Mouse (Mus musculus) liver, embryonic 12.5 days (tissue): ENCODE data around the gene Ddx23. TPM values are rescaled to one million over a fixed set of nuclear protein-coding genes. Genes with fewer than 3 reads are reported as not detected.

Experiments
- ATAC-seq: fragments of 200-750 bp; cut with Nextera tagmentation; 2 replicates; pipeline ENCODE4 v1.8.0; 2017; ENCODE audit warnings: moderate number of reproducible peaks, mild to moderate bottlenecking, moderate library complexity
- H3K27ac ChIP-seq: fragments of 300-500 bp; sonication (generic); 2 replicates; pipeline ENCODE4 v1.5.1; 2016; ENCODE audit warnings: mild to moderate bottlenecking
- H3K27me3 ChIP-seq: fragments of 300-500 bp; sonication (generic); replicated peaks from 2 replicates; pipeline ENCODE4 v1.6.1; 2016; ENCODE audit warnings: mild to moderate bottlenecking, moderate library complexity
- H3K36me3 ChIP-seq: fragments of 300-500 bp; sonication (generic); 2 replicates; pipeline ENCODE4 v1.6.1; 2016; ENCODE audit warnings: mild to moderate bottlenecking, moderate library complexity
- H3K4me1 ChIP-seq: fragments of 300-500 bp; sonication (generic); 2 replicates; pipeline ENCODE4 v1.6.1; 2016
- H3K4me2 ChIP-seq: fragments of 300-500 bp; sonication (generic); 2 replicates; pipeline ENCODE4 v1.6.1; 2016; ENCODE audit warnings: mild to moderate bottlenecking, moderate library complexity
- H3K4me3 ChIP-seq: fragments of 300-500 bp; sonication (generic); 2 replicates; pipeline ENCODE4 v1.5.1; 2016; ENCODE audit warnings: mild to moderate bottlenecking, moderate library complexity
- H3K9ac ChIP-seq: fragments of 300-500 bp; sonication (generic); 2 replicates; pipeline ENCODE4 v1.6.1; 2016; ENCODE audit warnings: mild to moderate bottlenecking, moderate library complexity
- H3K9me3 ChIP-seq: fragments of 300-500 bp; sonication (generic); replicated peaks from 2 replicates; pipeline ENCODE4 v1.6.1; 2016; ENCODE audit warnings: mild to moderate bottlenecking, moderate library complexity
- WGBS: fragments of 180-500 bp; shearing (Covaris S2); methylation state at CpG from one replicate; pipeline ENCODE4 v1.1.7; 2016; ENCODE audit not compliant: insufficient replicate concordance; 5-methylcytosine and 5-hydroxymethylcytosine counted together
- polyA plus RNA-seq: library from polyadenylated mRNA; unstranded; fragments of >200 nt; fragmentation: Nextera tagmentation; extraction: Ambion mirVana; gene quantifications from 2 replicates; pipeline ENCODE4 v1.2.1, GENCODE M21; 2016

Ddx23 gene
- 15.9 and 16.2 TPM in 2 replicates for polyA plus RNA-seq

DNA sequence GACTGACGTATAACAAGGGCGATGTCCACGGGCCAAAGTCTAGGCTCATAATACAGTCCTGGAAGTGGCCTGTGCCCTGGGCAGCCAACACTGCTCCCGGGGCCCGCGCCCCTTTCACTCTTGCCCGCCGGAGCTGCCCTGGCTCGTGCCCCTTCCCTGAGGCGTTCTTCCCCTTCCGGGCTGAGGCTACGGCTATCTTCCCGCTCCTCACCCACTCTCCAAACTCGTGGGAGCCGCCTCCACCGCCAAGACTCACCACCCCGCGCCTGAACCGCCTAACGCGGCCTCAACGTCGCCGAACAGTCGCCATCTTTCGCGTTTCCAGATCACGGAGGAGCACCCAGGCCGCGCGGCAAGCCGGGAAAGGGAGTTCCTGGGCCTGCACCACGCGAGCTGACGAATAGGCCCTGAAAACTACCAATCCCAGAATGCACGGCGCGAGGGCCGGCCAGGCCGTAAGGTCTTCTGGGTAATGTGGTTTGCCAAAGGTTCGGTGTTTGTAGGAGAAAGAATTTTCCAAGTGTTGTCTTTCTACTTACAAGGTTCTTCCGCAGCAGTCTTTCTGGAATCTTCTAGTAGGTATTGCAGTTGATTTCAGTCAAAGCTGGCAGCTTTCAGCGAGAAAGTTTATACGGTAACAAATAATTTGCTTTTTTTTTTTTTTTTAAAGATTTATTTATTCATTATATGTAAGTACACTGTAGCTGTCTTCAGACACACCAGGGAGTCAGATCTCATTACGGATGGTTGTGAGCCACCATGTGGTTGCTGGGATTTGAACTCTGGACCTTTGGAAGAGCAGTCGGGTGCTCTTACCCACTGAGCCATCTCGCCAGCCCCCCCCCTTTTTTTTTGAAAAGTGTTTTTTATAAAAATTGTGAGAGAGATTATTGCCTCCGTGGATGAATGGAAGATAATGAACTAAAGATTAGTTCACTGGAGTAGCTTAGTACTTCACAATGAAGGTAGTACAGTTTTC is at the start of gene Ddx23:
TSS of gene Ddx23 (minus strand) at position 328 of the 979 bp plus-strand sequence.
- peak within 1 kb of the TSS; percentile 93 for H3K4me3 ChIP-seq
- no peaks in the 10 kb centered on the region for H3K9me3 ChIP-seq
- H3K9ac ChIP-seq = peak within 1 kb of the TSS; percentile 94
- H3K4me2 ChIP-seq = peak within 1 kb of the TSS; percentile 85
- H3K4me1 ChIP-seq = peaks cover 25% of the 10 kb centered on the region
- peak; percentile 95 for ATAC-seq
- no peaks in the 10 kb centered on the region for H3K27me3 ChIP-seq
- H3K27ac ChIP-seq = peak within 1 kb of the TSS; percentile 93
- H3K36me3 ChIP-seq = peaks cover 32% of the 10 kb centered on the region
- WGBS = 5% methylated on average over 48 of the region's 48 CpGs

DNA sequence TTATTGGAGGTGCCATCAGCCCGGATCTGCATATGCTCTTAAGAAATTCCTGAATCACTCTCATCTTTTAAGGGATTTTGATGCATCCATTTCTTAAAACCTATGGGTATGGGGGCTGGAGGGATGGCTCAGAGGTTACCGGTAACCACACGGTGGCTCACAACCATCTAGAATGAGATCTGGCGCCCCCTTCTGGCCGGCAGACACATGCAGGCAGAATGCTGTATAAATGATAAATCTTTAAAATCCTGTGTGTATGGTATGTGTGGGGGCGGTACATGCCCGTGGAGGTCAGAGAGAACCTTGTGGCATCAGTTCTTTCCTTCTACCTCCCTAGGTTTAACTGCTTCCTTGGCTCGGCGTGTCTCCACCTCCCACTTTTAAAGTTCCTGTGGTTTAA is 47.7 kb upstream of the Ddx23 start:
- Histone ChIP-seq H3K27me3 (peaks cover 42% of the 10 kb centered on the region), H3K9me3 (no peaks in the 10 kb centered on the region), H3K4me1 (peaks cover 6% of the 10 kb centered on the region; the same call in 1 of the 2 replicates), H3K4me3 (no peak overlapping the region), H3K9ac (no peak overlapping the region), H3K27ac (no peak overlapping the region), H3K4me2 (no peak overlapping the region), H3K36me3 (no peaks in the 10 kb centered on the region)
- WGBS = 14% methylated on average over 9 of the region's 9 CpGs
- no peak for ATAC-seq

DNA sequence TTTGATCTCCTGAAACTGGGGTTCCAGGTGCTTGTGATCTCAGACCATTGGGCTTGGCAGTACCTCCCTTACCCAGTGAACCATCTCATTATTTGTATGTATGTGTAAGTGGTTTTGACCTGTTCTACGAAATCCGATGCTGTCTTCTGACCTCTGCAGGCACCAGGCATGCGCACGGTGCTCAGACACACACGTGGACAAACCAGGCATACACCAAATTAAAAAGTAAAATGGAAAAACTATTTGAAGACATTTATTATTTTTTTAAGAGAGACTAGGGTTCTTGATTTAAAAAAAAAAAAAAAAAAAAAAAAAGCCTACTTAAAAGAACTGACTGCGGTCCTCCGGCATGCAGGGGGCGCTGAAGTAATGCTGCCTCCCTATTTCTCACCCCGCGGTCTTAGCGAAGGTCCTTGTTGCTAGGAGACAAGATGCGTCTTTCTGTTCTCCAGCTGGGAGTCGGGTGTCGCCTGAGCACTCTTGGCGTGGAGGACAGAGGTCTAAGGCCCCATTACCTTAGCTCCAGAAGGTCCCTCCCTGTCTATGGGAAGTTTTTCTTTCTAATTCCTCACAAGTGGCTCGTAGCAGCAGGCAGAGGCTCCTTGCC is 45.2 kb upstream of the Ddx23 start, which contains the start of gene Ccdc65:
TSS of gene Ccdc65 (plus strand) at position 442 of the 607 bp plus-strand sequence.
- H3K27me3 ChIP-seq = peaks cover 66% of the 10 kb centered on the region
- no peaks in the 10 kb centered on the region for H3K36me3 ChIP-seq
- ATAC-seq = no peak
- peaks cover 6% of the 10 kb centered on the region; the same call in 1 of the 2 replicates for H3K4me1 ChIP-seq
- H3K9me3 ChIP-seq = no peaks in the 10 kb centered on the region
- peak within 1 kb of the TSS; percentile 32 for H3K4me3 ChIP-seq
- no peak within 1 kb of the TSS for H3K27ac ChIP-seq
- peak within 1 kb of the TSS; percentile 60 for H3K4me2 ChIP-seq
- H3K9ac ChIP-seq = no peak within 1 kb of the TSS
- WGBS = 18% methylated on average over 16 of the region's 16 CpGs

DNA sequence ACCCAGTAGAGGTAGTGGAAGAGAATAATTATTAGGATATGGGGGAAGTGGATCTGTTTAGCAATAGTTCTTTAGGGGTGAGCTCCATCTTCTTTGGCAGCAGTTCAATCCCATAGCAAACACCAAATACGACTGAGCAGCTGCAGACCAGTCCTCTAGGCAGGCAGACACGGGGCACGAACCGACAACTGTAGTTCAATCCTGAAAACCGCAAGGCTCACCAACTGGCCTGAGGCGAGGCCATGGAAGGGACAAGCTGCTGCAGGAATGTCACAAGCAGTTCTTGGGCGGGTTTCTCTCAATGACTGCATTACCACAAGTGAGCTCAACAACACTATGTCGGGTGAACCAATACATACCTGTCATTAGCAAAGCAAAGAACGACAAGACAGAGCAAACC is 41.6 kb upstream of the Ddx23 start:
- no peak overlapping the region for H3K4me2 ChIP-seq
- H3K27me3 ChIP-seq = peaks cover 91% of the 10 kb centered on the region
- 42% methylated on average over 9 of the region's 9 CpGs for WGBS
- H3K9ac ChIP-seq = no peak overlapping the region
- H3K9me3 ChIP-seq = no peaks in the 10 kb centered on the region
- H3K4me3 ChIP-seq = no peak overlapping the region
- no peak overlapping the region for H3K27ac ChIP-seq
- H3K4me1 ChIP-seq = peaks cover 10% of the 10 kb centered on the region; the same call in 1 of the 2 replicates
- no peak for ATAC-seq
- H3K36me3 ChIP-seq = no peaks in the 10 kb centered on the region

DNA sequence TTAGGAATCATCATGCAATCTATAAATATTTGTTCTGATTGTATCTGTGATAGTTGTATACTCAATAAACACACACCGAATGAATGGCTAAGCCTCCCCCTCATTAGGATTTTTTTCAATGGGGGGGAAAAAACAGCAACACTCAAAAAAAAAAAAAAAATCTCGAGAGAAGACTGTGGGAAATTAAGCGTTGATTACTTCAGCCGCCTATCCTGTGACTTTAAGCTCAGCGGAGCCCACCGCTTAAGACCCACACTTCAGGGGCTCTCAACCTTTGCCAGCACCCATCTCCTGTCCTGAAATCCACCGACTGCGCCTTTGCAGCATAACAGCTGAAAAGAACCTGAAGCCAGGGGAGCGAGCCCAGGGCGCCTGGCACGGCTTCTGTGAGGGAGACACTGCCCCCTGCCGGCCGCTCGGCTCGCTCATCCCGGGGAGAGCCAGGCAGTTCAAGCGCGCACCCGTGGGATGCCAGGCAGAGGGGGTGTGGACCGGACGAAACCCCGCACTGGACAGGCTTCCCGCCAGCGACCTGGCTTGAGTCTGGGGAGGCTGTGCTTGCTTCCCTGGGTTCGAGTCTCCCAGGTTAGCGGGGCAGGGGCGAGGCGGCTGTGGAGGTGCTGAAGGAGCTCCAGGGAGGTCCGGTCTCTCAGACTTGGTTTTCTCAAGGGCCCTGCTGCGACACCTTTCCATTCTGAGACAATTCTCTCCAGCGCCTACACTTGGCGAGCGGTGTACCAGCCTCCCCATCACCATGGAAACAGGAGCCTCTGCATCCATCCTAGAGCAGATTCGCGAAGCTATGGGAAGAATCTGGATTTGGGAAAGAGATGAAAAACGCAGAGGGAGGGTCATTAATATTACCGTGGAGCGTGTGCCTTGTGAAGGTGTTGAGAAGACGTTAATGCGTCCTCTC is 36.8 kb upstream of the Ddx23 start:
- Histone ChIP-seq H3K4me3 (no peak overlapping the region; the same call in 1 of the 2 replicates), H3K27me3 (peaks cover 80% of the 10 kb centered on the region), H3K27ac (no peak overlapping the region), H3K4me1 (peaks cover 12% of the 10 kb centered on the region; the same call in 1 of the 2 replicates), H3K4me2 (peak overlapping the region; percentile 40), H3K36me3 (no peaks in the 10 kb centered on the region), H3K9ac (no peak overlapping the region), H3K9me3 (no peaks in the 10 kb centered on the region)
- WGBS = 7% methylated on average over 40 of the region's 40 CpGs
- peak; percentile 18; the same call in 1 of the 2 replicates for ATAC-seq

DNA sequence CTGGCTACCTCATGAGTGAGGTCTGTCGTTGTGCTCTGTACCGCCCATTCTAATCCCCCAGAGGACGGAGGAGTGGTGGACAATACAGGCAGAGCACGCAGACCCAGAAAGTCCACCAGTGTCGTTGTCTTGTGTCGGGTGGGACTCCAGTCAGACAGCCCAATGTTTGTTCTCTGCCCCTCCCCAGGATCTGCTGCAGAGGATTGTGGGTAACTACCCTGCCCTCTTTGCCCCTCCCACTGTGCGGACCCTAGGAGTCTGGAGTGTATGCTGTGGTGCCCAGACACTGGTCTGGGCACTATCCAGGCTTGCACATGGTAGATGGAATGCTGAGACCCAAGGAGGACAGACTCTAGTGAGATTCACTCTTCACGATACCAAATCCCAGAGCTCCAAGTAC is 33.5 kb upstream of the Ddx23 start:
- Histone ChIP-seq H3K4me3 (no peak overlapping the region), H3K9me3 (no peaks in the 10 kb centered on the region), H3K27ac (no peak overlapping the region), H3K9ac (no peak overlapping the region), H3K27me3 (peaks cover 66% of the 10 kb centered on the region), H3K4me2 (no peak overlapping the region), H3K4me1 (peaks cover 12% of the 10 kb centered on the region; the same call in 1 of the 2 replicates), H3K36me3 (no peaks in the 10 kb centered on the region)
- ATAC-seq = no peak
- 46% methylated on average over 8 of the region's 8 CpGs for WGBS

DNA sequence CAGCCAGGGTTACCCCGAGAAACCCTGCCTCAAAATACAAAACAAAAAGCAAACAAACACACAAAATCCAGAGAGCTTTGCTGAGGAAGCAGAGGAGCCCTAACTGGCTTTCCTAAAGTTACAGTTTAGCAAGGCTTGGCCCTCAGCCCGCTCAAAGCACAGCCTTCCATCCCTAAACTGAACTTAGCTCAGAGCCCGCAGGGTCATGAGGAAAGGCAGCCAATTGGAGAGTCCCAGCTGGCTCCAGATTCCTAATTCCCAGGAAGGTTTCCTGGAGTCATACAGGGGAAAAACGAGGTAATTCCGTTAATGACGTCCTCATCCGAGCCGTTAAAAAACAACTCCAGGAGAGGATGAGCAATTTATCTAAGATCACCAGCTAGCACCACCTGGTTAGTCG is 33.0 kb upstream of the Ddx23 start:
- H3K27me3 ChIP-seq = peaks cover 66% of the 10 kb centered on the region
- no peak for ATAC-seq
- H3K9me3 ChIP-seq = no peaks in the 10 kb centered on the region
- no peak overlapping the region for H3K4me2 ChIP-seq
- H3K4me1 ChIP-seq = peaks cover 12% of the 10 kb centered on the region; the same call in 1 of the 2 replicates
- no peaks in the 10 kb centered on the region for H3K36me3 ChIP-seq
- H3K27ac ChIP-seq = no peak overlapping the region
- no peak overlapping the region for H3K4me3 ChIP-seq
- no peak overlapping the region for H3K9ac ChIP-seq
- WGBS = 39% methylated on average over 9 of the region's 9 CpGs

DNA sequence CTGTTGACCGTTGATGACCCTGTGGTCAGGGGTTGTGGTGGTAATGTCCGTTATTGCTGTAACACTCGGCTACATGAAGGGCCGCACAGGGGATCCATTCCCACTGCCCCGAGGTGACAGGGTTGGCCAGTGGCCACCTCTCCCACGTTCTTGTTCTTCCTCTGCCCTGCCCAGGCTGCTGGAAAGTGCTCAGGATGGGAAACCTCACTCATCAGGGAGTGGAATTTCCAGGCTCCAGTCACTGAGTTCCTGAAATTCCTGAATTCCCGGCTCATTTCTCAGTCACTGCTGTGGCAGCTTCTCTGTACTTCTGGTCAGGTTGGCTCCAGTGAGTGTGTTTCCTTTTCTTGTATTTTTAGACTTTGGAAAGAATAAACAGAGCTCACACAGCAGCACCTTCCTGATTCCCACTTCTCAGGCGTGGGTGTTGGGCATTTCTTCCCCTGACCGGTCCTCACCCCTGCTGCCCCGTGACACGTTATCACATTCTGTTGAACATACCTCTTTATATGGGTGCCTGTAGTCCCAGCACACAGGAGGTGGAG is 29.5 kb upstream of the Ddx23 start:
- H3K4me3 ChIP-seq = no peak overlapping the region
- no peak overlapping the region for H3K27ac ChIP-seq
- no peaks in the 10 kb centered on the region for H3K9me3 ChIP-seq
- H3K4me1 ChIP-seq = 0 out of 2 replicates have a peak, but pooled peaks cover 7% of the 10 kb centered on the region
- ATAC-seq = no peak
- H3K27me3 ChIP-seq = peaks cover 72% of the 10 kb centered on the region
- WGBS = 33% methylated on average over 11 of the region's 11 CpGs
- H3K4me2 ChIP-seq = no peak overlapping the region
- H3K36me3 ChIP-seq = no peaks in the 10 kb centered on the region
- no peak overlapping the region for H3K9ac ChIP-seq

DNA sequence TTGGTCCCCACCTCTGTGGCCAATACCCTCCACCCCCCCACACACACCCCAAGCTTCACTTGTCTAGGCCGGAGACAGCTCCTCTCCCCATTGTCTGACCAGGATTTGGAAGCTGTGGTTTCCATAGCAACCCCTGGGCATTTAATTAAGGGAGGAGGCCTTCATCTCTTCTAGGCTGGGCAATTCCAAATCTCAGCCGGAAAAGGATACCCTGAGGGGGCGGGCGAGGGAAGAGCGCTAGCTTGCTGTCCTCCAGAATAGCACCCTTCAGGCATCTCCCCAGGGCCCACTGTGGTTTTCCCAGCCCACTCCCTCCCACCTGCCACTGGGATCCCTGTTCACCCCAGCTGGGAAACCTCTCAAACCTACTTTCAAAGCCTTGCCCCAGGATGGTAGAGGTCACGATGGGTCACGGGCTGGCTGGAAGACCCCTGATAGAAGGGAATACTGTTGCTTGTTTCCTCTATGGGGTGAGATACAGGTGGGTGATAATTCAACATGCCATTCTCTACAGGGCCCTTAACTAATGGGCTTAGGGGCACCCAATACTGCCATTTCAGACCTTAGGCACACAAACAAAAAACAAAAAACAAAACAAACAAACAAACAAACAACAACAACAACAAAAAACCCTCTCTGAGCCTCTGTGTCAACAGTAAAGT is 28.9 kb upstream of the Ddx23 start:
- Histone ChIP-seq H3K4me3 (no peak overlapping the region), H3K4me2 (no peak overlapping the region), H3K9ac (no peak overlapping the region), H3K27ac (no peak overlapping the region), H3K27me3 (peaks cover 72% of the 10 kb centered on the region), H3K36me3 (no peaks in the 10 kb centered on the region), H3K9me3 (no peaks in the 10 kb centered on the region), H3K4me1 (0 out of 2 replicates have a peak, but pooled peaks cover 7% of the 10 kb centered on the region)
- ATAC-seq = no peak
- 73% methylated on average over 7 of the region's 7 CpGs for WGBS

DNA sequence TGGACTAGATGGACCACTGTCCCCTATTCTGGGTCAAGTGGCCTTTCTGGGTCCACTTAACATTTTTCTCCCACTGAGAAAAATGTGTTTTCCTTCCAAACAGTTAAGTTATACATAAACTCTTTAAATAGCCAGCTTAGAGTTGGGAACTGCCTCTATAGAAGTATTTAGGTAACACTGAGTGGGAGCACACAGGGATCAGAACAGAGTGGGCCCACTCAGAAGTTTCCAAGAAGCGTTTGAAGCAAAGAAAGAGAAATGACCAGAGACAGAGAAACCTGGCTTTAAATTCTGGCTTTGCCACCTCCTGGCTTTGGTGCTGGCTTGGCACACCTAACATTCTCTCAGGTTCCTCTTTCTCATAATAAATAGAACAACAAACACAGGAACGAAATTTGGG is 27.0 kb upstream of the Ddx23 start:
- no peak overlapping the region for H3K27ac ChIP-seq
- H3K4me3 ChIP-seq = no peak overlapping the region
- no peaks in the 10 kb centered on the region for H3K36me3 ChIP-seq
- H3K4me1 ChIP-seq = no peaks in the 10 kb centered on the region
- H3K4me2 ChIP-seq = no peak overlapping the region
- WGBS = 61% methylated on average over 2 of the region's 2 CpGs
- H3K9me3 ChIP-seq = no peaks in the 10 kb centered on the region; the same call in 1 of the 2 replicates
- no peak overlapping the region for H3K9ac ChIP-seq
- ATAC-seq = no peak
- H3K27me3 ChIP-seq = peaks cover 53% of the 10 kb centered on the region
